Mouse (Mus musculus) testis, postnatal 10 days (tissue): Measurements from ENCODE around the gene Pet100.
A peak's percentile ranks its signal among the peaks of the same experiment; 100 is the strongest.

Experiments used
- DNase-seq: peaks from one replicate; pipeline ENCODE4 v3.0.0; 2021; ENCODE audit warnings: low spot score

Pet100 gene

GRCm38 (mm10) chr8:3626971-3627370 is 5.6 kb downstream of the Pet100 start:
- DNase-seq = no peak

- DNase-seq = peak; percentile 51
These were observed 6.7 kb downstream of the Pet100 start for GRCm38 (mm10) chr8:3628014-3628413.

- peak; percentile 88 for DNase-seq
These were observed 9.5 kb downstream of the Pet100 start, which contains the start of gene Stxbp2 for GRCm38 (mm10) chr8:3630647-3631477. Stxbp2 (plus strand) TSS chr8:3630955.

- peak; percentile 57 for DNase-seq
These were observed 10.1 kb downstream of the Pet100 start for GRCm38 (mm10) chr8:3631478-3631875.

GRCm38 (mm10) chr8:3645804-3646203 is 24.5 kb downstream of the Pet100 start:
- DNase-seq = peak; percentile 58

- DNase-seq = no peak
These were observed 25.6 kb downstream of the Pet100 start for GRCm38 (mm10) chr8:3646824-3647531.

- no peak for DNase-seq
These were observed 26.2 kb downstream of the Pet100 start for GRCm38 (mm10) chr8:3647561-3647960.

- DNase-seq = no peak
These were observed 26.9 kb downstream of the Pet100 start for GRCm38 (mm10) chr8:3648268-3648667.

GRCm38 (mm10) chr8:3648990-3649389 is 27.6 kb downstream of the Pet100 start:
- no peak for DNase-seq

- no peak for DNase-seq
These were observed 31.5 kb downstream of the Pet100 start for GRCm38 (mm10) chr8:3652845-3653244.

GRCm38 (mm10) chr8:3654726-3655508 is 33.6 kb downstream of the Pet100 start:
- no peak for DNase-seq

GRCm38 (mm10) chr8:3655526-3655925 is 34.2 kb downstream of the Pet100 start, which contains the start of gene Retn:
Retn (plus strand) TSS chr8:3655770.
- no peak for DNase-seq

- DNase-seq = peak; percentile 58
These were observed 35.5 kb downstream of the Pet100 start for GRCm38 (mm10) chr8:3656725-3657381.

- DNase-seq = no peak
These were observed 39.5 kb downstream of the Pet100 start for GRCm38 (mm10) chr8:3660889-3661288.

GRCm38 (mm10) chr8:3664405-3664804 is 43.1 kb downstream of the Pet100 start:
- DNase-seq = no peak

GRCm38 (mm10) chr8:3665507-3665906 is 44.2 kb downstream of the Pet100 start, which contains the start of gene Mcemp1:
Mcemp1 (plus strand) TSS chr8:3665754.
- no peak for DNase-seq

- no peak for DNase-seq
These were observed 49.0 kb downstream of the Pet100 start for GRCm38 (mm10) chr8:3670388-3670787.

GRCm38 (mm10) chr8:3671980-3672491 is 50.7 kb downstream of the Pet100 start, which contains the start of gene Fcor:
Fcor (minus strand) TSS chr8:3672362.
- DNase-seq = peak; percentile 90

GRCm38 (mm10) chr8:3674671-3675070 is 53.3 kb downstream of the Pet100 start:
- DNase-seq = no peak
